Mouse (Mus musculus): Measurements from ENCODE around the gene Lamb1. TPM values are rescaled to one million over a fixed set of nuclear protein-coding genes. Genes with fewer than 3 reads are reported as not detected.

Gene Lamb1
- polyA plus RNA-seq, 1 experiment from 2014 or later, result 83.4 TPM

DNA sequence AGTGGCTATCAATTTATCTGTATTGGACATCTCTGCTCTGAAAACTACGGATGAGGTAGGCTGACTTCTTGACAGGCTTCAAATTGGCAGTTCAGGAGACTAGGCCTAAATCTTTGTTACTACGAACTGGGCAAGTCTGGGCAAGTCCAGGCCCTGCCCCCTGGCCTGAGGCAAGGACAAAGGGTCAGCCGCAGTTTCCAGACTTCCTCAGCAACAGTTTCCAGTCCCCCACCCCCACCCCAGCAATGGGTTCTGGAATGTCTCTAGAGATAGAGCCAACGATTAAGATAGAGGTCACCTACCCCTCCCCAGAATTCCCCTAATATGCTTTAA is 110.2 kb downstream of the Lamb1 start:
- Histone ChIP-seq H3K9ac (no peak overlapping the region), H3K4me2 (no peak overlapping the region), H3K9me3 (no peaks in the 10 kb centered on the region), H3K27me3 (replicated peaks) (no peaks in the 10 kb centered on the region), H3K4me3 (replicated peaks) (no peak overlapping the region), H3K36me3 (no peaks in the 10 kb centered on the region), H3K4me1 (peaks cover 14% of the 10 kb centered on the region; the same call in 1 of the 2 replicates), H3K27ac (no peak overlapping the region)
- no peak for ATAC-seq (ENCODE audit: insufficient read depth, low FRiP score, low read depth)
- 69% methylated on average over 4 of the region's 4 CpGs for WGBS

GRCm38 (mm10) chr12:31376326-31376950 is 111.4 kb downstream of the Lamb1 start:
- Histone ChIP-seq H3K9ac (no peak overlapping the region), H3K4me1 (peaks cover 14% of the 10 kb centered on the region; the same call in 1 of the 2 replicates), H3K4me2 (peak overlapping the region; percentile 51), H3K27me3 (replicated peaks) (no peaks in the 10 kb centered on the region), H3K4me3 (replicated peaks) (peak overlapping the region; percentile 20; the same call in 1 of the 2 replicates), H3K27ac (no peak overlapping the region), H3K9me3 (no peaks in the 10 kb centered on the region), H3K36me3 (no peaks in the 10 kb centered on the region)
- ATAC-seq (ENCODE audit: insufficient read depth, low FRiP score, low read depth), result no peak
- WGBS, result 8% methylated on average over 13 of the region's 13 CpGs

GRCm38 (mm10) chr12:31377241-31377640 is 112.2 kb downstream of the Lamb1 start:
- Histone ChIP-seq H3K9ac (no peak overlapping the region), H3K36me3 (no peaks in the 10 kb centered on the region), H3K9me3 (no peaks in the 10 kb centered on the region), H3K27me3 (replicated peaks) (no peaks in the 10 kb centered on the region), H3K4me3 (replicated peaks) (no peak overlapping the region), H3K4me2 (no peak overlapping the region), H3K4me1 (peaks cover 14% of the 10 kb centered on the region; the same call in 1 of the 2 replicates), H3K27ac (no peak overlapping the region)
- WGBS, result 72% methylated on average over 11 of the region's 11 CpGs
- ATAC-seq (ENCODE audit: insufficient read depth, low FRiP score, low read depth), result no peak

Other genes with a start within 250 kb of the Lamb1 start
- gene Fam110c, start 191.4 kb upstream of the Lamb1 start, polyA plus RNA-seq (2015; fragmentation: Nextera tagmentation; extraction: Ambion mirVana), result 10.1 and 11.2 TPM in 2 replicates
- gene Gm6993, start 24.5 kb upstream of the Lamb1 start, polyA plus RNA-seq (2015; fragmentation: Nextera tagmentation; extraction: Ambion mirVana), result not detected in 2 replicates
- gene Dld, start 86.2 kb downstream of the Lamb1 start, polyA plus RNA-seq (2015; fragmentation: Nextera tagmentation; extraction: Ambion mirVana), result 126 and 137 TPM in 2 replicates
- 2.5 and 3.6 TPM in 2 replicates for gene Slc26a3, start 125.6 kb downstream of the Lamb1 start, polyA plus RNA-seq (2015; fragmentation: Nextera tagmentation; extraction: Ambion mirVana)
- gene Cbll1, start 234.4 kb downstream of the Lamb1 start, polyA plus RNA-seq (2015; fragmentation: Nextera tagmentation; extraction: Ambion mirVana), result 12.1 TPM in 2 replicates

All from stomach, embryonic 15.5 days (tissue).